Mouse (Mus musculus): Measurements from ENCODE around the gene Kcng4. TPM values are rescaled to one million over a fixed set of nuclear protein-coding genes. Genes with fewer than 3 reads are reported as not detected.

Gene Kcng4
- polyA plus RNA-seq, 1 experiment from 2014 or later = 0.55 TPM

DNA sequence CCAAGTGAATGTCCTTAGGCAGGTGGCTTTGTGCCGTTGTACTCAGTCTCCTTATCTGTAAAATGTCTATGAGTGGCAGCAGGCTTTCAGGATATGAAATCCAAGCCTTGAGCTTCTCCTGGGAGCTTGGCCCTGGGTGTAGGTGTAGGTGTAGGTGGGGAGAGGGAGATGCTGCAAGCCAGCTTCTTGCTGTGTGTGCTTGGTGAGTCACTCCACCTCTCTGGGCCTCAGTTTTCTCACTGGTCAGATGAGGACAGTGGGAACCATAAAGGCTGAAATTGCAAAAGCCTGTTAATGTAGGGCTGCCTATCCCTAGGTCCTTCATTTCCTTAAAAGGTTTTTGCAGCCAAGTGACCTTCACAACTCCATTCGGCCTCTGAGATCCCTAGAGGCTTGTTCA, 478 bp upstream of the Kcng4 start:
- H3K4me1 ChIP-seq (ENCODE audit: control insufficient read depth, insufficient read depth, low read length) = peaks cover 12% of the 10 kb centered on the region
- H3K27me3 ChIP-seq (ENCODE audit: control insufficient read depth, insufficient read depth, low read length) = no peaks in the 10 kb centered on the region
- no peak overlapping the region for H3K4me2 ChIP-seq (ENCODE audit: low read length)
- no peak for DNase-seq
- no peak overlapping the region for H3K9ac ChIP-seq (replicated peaks; ENCODE audit: low read length)
- 49% methylated on average over 2 of the region's 2 CpGs for WGBS
- H3K36me3 ChIP-seq (ENCODE audit: control insufficient read depth, insufficient read depth, low read length) = no peaks in the 10 kb centered on the region
- H3K27ac ChIP-seq (replicated peaks; ENCODE audit: low read depth, low read length) = no peak overlapping the region
- H3K9me3 ChIP-seq (ENCODE audit: control insufficient read depth, low read length) = no peaks in the 10 kb centered on the region
- no peak overlapping the region for H3K4me3 ChIP-seq (replicated peaks; ENCODE audit: low read depth, low read length)
- ATAC-seq (ENCODE audit: low FRiP score, low TSS enrichment) = no peak

DNA sequence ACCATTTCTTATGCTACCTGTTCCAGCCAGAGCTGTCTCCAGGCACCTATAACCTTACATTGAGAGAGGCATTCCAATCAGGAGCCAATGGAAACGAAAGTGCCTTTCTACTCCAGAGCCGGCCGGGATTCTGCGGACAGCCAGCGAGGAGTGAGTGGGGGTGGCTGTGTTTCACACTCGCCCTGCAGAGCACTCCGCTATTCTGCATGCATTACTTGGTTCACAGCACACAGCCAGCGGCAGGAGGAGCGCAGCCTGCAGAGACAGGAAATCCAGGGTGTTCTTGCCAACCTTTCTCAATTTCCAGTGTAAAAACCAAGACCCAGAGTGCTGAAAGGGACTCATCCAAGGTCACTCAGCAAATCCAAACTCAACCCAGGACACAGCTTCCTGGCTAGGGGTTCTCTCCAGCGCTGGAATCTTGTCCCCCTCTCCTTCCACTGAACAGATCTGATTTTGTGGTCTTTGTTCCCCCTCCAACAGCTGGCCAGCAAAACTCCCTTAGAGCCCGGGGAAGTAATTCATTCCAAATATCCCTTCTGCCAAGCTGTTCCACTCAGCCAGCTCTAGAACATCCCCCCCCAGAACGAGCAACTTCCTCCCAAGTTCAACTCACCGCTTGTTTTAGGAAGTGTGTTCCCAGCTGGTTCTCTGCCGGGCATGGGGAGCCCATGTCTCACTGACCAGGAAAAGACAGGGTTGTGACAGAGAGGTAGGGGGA, 704 bp downstream of the Kcng4 start:
- H3K36me3 ChIP-seq (ENCODE audit: control insufficient read depth, insufficient read depth, low read length) = no peaks in the 10 kb centered on the region
- H3K4me3 ChIP-seq (replicated peaks; ENCODE audit: low read depth, low read length) = no peak overlapping the region
- no peaks in the 10 kb centered on the region for H3K9me3 ChIP-seq (ENCODE audit: control insufficient read depth, low read length)
- no peak overlapping the region for H3K27ac ChIP-seq (replicated peaks; ENCODE audit: low read depth, low read length)
- DNase-seq (peak; percentile 45), ATAC-seq (ENCODE audit: low FRiP score, low TSS enrichment) (no peak)
- 15% methylated on average over 14 of the region's 14 CpGs for WGBS
- no peak overlapping the region for H3K9ac ChIP-seq (replicated peaks; ENCODE audit: low read length)
- H3K27me3 ChIP-seq (ENCODE audit: control insufficient read depth, insufficient read depth, low read length) = no peaks in the 10 kb centered on the region
- peaks cover 15% of the 10 kb centered on the region for H3K4me1 ChIP-seq (ENCODE audit: control insufficient read depth, insufficient read depth, low read length)
- no peak overlapping the region for H3K4me2 ChIP-seq (ENCODE audit: low read length)

DNA sequence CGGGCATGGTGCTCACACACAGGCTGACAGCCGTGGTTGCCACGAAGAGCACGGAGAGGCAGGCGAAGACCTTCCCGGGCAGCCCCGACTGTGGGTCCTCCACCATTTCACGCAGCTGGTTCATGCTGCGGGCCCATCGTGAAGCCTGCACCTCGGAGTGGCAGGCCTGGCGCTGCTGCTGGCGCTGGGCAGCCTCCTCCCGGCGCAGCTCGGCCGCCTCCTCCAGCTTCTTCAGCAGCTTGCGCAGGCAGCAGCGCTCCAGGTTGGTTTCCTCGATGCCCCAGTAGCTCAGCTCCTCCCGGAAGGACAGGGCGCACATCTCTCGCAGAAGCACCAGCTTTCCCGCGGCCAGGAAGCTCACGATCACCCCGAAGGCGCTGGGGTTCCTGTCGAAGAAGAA, 2.6 kb downstream of the Kcng4 start:
- Histone ChIP-seq H3K9me3 (ENCODE audit: control insufficient read depth, low read length) (no peaks in the 10 kb centered on the region), H3K27me3 (ENCODE audit: control insufficient read depth, insufficient read depth, low read length) (no peaks in the 10 kb centered on the region), H3K4me3 (replicated peaks; ENCODE audit: low read depth, low read length) (no peak overlapping the region), H3K9ac (replicated peaks; ENCODE audit: low read length) (no peak overlapping the region), H3K36me3 (ENCODE audit: control insufficient read depth, insufficient read depth, low read length) (no peaks in the 10 kb centered on the region), H3K4me1 (ENCODE audit: control insufficient read depth, insufficient read depth, low read length) (peaks cover 15% of the 10 kb centered on the region), H3K4me2 (ENCODE audit: low read length) (no peak overlapping the region), H3K27ac (replicated peaks; ENCODE audit: low read depth, low read length) (no peak overlapping the region)
- no peak for ATAC-seq (ENCODE audit: low FRiP score, low TSS enrichment)
- WGBS = 52% methylated on average over 29 of the region's 29 CpGs
- peak; percentile 11 for DNase-seq

DNA sequence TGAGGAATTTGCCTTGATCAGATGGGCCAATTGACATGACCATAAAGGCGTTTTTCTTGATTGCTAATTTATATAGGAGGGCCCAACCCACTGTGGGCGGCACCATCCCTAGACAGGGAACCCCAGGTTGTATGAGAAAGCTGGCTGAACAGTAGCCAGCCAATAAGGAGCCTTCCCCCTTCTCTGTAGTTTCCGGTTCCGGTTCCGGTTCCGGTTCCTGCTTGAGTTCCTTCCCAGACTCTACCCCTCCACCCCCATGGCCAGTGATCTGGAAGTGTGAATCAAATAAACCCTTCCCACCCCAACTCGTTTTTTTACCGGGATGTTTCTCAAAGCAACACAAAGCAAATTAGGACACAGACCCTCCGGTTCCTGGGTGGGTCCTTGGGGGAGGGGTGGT, 3.2 kb downstream of the Kcng4 start:
- WGBS = 90% methylated on average over 9 of the region's 9 CpGs

DNA sequence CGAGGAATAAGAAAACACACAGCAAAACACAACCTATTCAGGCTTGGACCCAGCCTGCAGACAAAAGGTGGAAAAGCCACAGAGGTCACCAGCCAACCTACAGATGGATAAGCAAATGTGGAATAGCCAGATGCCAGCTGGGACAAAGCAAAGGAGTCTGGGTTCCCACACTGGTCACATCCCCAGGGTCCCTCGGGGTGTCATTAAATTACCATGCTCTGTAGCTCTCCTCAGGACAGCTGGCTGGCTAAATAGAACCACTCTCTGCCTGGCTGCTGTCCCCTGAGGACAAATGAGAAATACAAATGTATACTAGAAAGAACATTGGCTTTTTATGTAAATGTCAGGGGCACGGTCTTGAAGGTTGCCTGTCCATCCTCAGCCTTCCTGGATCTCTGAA, 4.6 kb downstream of the Kcng4 start:
- no peak overlapping the region for H3K4me3 ChIP-seq (replicated peaks; ENCODE audit: low read depth, low read length)
- 34% methylated on average over 3 of the region's 3 CpGs for WGBS
- H3K4me1 ChIP-seq (ENCODE audit: control insufficient read depth, insufficient read depth, low read length) = peaks cover 15% of the 10 kb centered on the region
- no peaks in the 10 kb centered on the region for H3K36me3 ChIP-seq (ENCODE audit: control insufficient read depth, insufficient read depth, low read length)
- ATAC-seq (ENCODE audit: low FRiP score, low TSS enrichment) = no peak
- peak; percentile 60 for DNase-seq
- peak overlapping the region; percentile 37; the same call in 1 of the 2 replicates for H3K27ac ChIP-seq (replicated peaks; ENCODE audit: low read depth, low read length)
- no peak overlapping the region for H3K9ac ChIP-seq (replicated peaks; ENCODE audit: low read length)
- no peaks in the 10 kb centered on the region for H3K27me3 ChIP-seq (ENCODE audit: control insufficient read depth, insufficient read depth, low read length)
- no peak overlapping the region for H3K4me2 ChIP-seq (ENCODE audit: low read length)
- H3K9me3 ChIP-seq (ENCODE audit: control insufficient read depth, low read length) = no peaks in the 10 kb centered on the region

More for the DNA sequence above, 3.2 kb downstream of the Kcng4 start:
- no peak overlapping the region for H3K9ac ChIP-seq (replicated peaks; ENCODE audit: low read length)
- H3K27me3 ChIP-seq (ENCODE audit: control insufficient read depth, insufficient read depth, low read length) = no peaks in the 10 kb centered on the region
- H3K4me2 ChIP-seq (ENCODE audit: low read length) = no peak overlapping the region
- no peak overlapping the region for H3K27ac ChIP-seq (replicated peaks; ENCODE audit: low read depth, low read length)
- H3K4me3 ChIP-seq (replicated peaks; ENCODE audit: low read depth, low read length) = no peak overlapping the region
- H3K4me1 ChIP-seq (ENCODE audit: control insufficient read depth, insufficient read depth, low read length) = peaks cover 15% of the 10 kb centered on the region
- ATAC-seq (ENCODE audit: low FRiP score, low TSS enrichment) (no peak), DNase-seq (no peak)
- H3K9me3 ChIP-seq (ENCODE audit: control insufficient read depth, low read length) = no peaks in the 10 kb centered on the region
- no peaks in the 10 kb centered on the region for H3K36me3 ChIP-seq (ENCODE audit: control insufficient read depth, insufficient read depth, low read length)

DNA sequence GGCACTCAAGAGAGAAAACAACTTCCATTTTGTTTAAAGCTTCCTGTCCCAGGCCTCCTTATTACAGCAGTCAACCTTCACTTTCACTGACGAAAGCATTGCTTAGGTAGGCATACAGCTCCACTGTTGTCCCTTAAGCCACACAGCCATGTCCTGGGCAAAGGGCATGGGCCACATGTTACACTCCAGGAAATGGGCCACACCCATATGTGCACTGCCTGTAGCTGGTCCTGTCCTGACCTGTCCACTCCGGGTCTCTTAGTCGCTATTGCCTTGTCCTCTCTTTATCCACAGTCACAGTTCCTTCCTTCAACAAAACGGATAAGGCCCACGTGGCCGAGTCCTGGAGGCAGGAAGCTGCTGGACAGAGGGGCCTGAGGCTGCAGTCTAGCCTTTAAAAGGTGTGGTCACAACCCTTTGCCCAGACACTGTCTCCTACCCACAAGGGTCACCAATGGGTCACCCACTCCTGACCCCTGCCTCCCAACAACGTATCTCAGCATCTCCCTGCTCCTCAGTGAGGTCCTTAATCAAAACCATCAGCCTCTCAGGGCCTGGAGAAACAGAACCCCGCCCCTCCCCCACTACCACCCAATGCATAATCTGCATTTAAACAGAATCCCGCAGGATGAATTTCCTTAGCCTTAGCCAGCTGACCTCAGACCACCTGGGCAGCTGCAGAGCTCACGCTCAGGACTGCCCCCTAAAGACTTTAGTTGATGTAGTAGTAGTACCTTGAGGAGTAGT, 7.7 kb downstream of the Kcng4 start:
- ATAC-seq (ENCODE audit: low FRiP score, low TSS enrichment) (no peak), DNase-seq (no peak)
- Histone ChIP-seq H3K9ac (replicated peaks; ENCODE audit: low read length) (no peak overlapping the region), H3K27me3 (ENCODE audit: control insufficient read depth, insufficient read depth, low read length) (no peaks in the 10 kb centered on the region), H3K9me3 (ENCODE audit: control insufficient read depth, low read length) (no peaks in the 10 kb centered on the region), H3K4me3 (replicated peaks; ENCODE audit: low read depth, low read length) (no peak overlapping the region), H3K4me1 (ENCODE audit: control insufficient read depth, insufficient read depth, low read length) (peaks cover 6% of the 10 kb centered on the region; the same call in 1 of the 2 replicates), H3K4me2 (ENCODE audit: low read length) (no peak overlapping the region), H3K36me3 (ENCODE audit: control insufficient read depth, insufficient read depth, low read length) (no peaks in the 10 kb centered on the region), H3K27ac (replicated peaks; ENCODE audit: low read depth, low read length) (no peak overlapping the region)
- 45% methylated on average over 10 of the region's 10 CpGs for WGBS

DNA sequence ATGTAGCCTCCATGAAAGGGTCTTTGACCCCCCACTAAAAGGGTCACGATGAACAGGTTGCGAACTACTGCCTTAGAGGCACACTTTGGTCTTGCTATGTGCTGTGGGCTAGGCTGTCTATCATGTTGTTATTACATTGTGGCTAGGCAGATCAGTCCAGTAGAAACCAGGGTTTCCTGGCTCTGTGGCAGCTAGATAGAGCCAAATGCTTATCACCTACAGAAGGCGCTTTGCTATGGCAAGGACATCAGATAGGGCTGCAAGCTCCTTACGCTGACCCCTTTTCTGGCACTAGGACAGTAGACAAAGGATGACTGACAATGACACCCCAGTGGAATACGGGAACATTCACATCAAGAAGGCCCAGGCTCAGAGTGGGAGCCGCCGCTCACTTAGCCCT, 8.3 kb downstream of the Kcng4 start:
- no peaks in the 10 kb centered on the region for H3K36me3 ChIP-seq (ENCODE audit: control insufficient read depth, insufficient read depth, low read length)
- ATAC-seq (ENCODE audit: low FRiP score, low TSS enrichment) (no peak), DNase-seq (no peak)
- no peaks in the 10 kb centered on the region for H3K27me3 ChIP-seq (ENCODE audit: control insufficient read depth, insufficient read depth, low read length)
- H3K27ac ChIP-seq (replicated peaks; ENCODE audit: low read depth, low read length) = no peak overlapping the region
- H3K4me1 ChIP-seq (ENCODE audit: control insufficient read depth, insufficient read depth, low read length) = peaks cover 6% of the 10 kb centered on the region; the same call in 1 of the 2 replicates
- WGBS = 83% methylated on average over 7 of the region's 7 CpGs
- no peak overlapping the region for H3K4me2 ChIP-seq (ENCODE audit: low read length)
- H3K9me3 ChIP-seq (ENCODE audit: control insufficient read depth, low read length) = no peaks in the 10 kb centered on the region
- H3K4me3 ChIP-seq (replicated peaks; ENCODE audit: low read depth, low read length) = no peak overlapping the region
- no peak overlapping the region for H3K9ac ChIP-seq (replicated peaks; ENCODE audit: low read length)

DNA sequence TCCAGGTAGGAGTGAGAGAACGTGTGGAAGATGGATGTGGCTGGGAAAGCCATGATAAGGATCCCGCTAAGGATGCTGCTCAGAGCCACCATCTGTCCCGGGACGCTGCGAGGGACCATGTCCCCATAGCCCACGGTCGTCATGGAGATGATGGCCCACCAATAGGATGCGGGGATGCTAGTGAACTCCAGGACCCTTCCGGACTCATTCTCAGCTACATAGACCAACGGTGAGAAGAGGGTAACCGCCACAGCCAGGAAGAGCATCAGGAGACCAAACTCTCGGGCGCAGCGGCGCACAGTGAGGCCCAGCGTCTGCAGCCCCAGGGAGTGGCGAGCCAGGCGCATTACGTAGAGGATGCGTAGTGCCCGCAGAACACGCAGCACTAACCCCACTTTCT, 9.7 kb downstream of the Kcng4 start:
- 77% methylated on average over 22 of the region's 22 CpGs for WGBS
- no peak for ATAC-seq (ENCODE audit: low FRiP score, low TSS enrichment)
- H3K9me3 ChIP-seq (ENCODE audit: control insufficient read depth, low read length) = no peaks in the 10 kb centered on the region

DNA sequence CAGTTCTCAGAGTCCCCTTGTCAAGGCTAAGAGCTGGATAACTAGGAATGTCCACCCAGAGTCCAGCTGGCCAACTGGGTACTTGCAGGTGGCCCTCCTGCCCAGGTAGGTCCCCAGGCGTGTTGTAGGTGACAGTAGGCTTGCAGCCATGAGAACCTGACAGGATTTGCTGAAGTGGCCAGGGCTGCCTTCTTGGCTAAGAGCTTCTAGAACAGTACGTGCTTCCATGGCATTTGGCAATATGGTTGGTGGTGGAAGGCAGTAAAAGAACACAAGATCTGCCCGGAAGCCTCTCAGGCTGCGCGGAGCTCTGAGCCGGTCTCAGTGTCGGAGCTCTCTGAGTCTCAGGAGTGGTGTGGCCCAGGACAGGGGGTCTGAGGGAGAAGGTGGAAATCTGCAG, 10.6 kb downstream of the Kcng4 start:
- H3K27me3 ChIP-seq (ENCODE audit: control insufficient read depth, insufficient read depth, low read length) = no peaks in the 10 kb centered on the region
- 90% methylated on average over 7 of the region's 7 CpGs for WGBS
- no peak for DNase-seq

More for the DNA sequence above, 9.7 kb downstream of the Kcng4 start:
- no peak overlapping the region for H3K27ac ChIP-seq (replicated peaks; ENCODE audit: low read depth, low read length)
- H3K36me3 ChIP-seq (ENCODE audit: control insufficient read depth, insufficient read depth, low read length) = no peaks in the 10 kb centered on the region
- H3K9ac ChIP-seq (replicated peaks; ENCODE audit: low read length) = no peak overlapping the region
- H3K4me1 ChIP-seq (ENCODE audit: control insufficient read depth, insufficient read depth, low read length) = peaks cover 2% of the 10 kb centered on the region; the same call in 1 of the 2 replicates
- no peak for DNase-seq
- no peaks in the 10 kb centered on the region for H3K27me3 ChIP-seq (ENCODE audit: control insufficient read depth, insufficient read depth, low read length)
- H3K4me3 ChIP-seq (replicated peaks; ENCODE audit: low read depth, low read length) = no peak overlapping the region
- no peak overlapping the region for H3K4me2 ChIP-seq (ENCODE audit: low read length)

More for the DNA sequence above, 10.6 kb downstream of the Kcng4 start:
- Histone ChIP-seq H3K9me3 (ENCODE audit: control insufficient read depth, low read length) (no peaks in the 10 kb centered on the region), H3K4me1 (ENCODE audit: control insufficient read depth, insufficient read depth, low read length) (no peaks in the 10 kb centered on the region), H3K27ac (replicated peaks; ENCODE audit: low read depth, low read length) (no peak overlapping the region), H3K4me3 (replicated peaks; ENCODE audit: low read depth, low read length) (no peak overlapping the region), H3K9ac (replicated peaks; ENCODE audit: low read length) (no peak overlapping the region), H3K36me3 (ENCODE audit: control insufficient read depth, insufficient read depth, low read length) (no peaks in the 10 kb centered on the region), H3K4me2 (ENCODE audit: low read length) (no peak overlapping the region)
- no peak for ATAC-seq (ENCODE audit: low FRiP score, low TSS enrichment)

All from midbrain, embryonic 14.5 days (tissue).